Mouse (Mus musculus): ENCODE measurements around the gene Cox7a1. TPM values are rescaled to one million over a fixed set of nuclear protein-coding genes. Genes with fewer than 3 reads are reported as not detected.
"Not testable (repeated sequence)": the region's sequence is repeated elsewhere in the genome, so short reads cannot be mapped to it uniquely, and the experiment has no call there.

Cox7a1 gene
- polyA plus RNA-seq, 1 experiment: 112 TPM

GRCm38 (mm10) chr7:30204380-30204779, 20.4 kb downstream of the Cox7a1 start:
- H3K4me3 ChIP-seq: no peak overlapping the region
- no peaks in the 10 kb centered on the region for H3K79me2 ChIP-seq (ENCODE audit: control insufficient read depth, insufficient read depth)
- H3K4me2 ChIP-seq (ENCODE audit: low read depth): no peak overlapping the region
- no peak for TF ChIP-seq MAX (IDR thresholded peaks at IDR 0.05; ENCODE audit: low read depth)
- TF ChIP-seq REST (IDR thresholded peaks at IDR 0.05; ENCODE audit: insufficient read depth, insufficient read length): no peak
- no peak for TF ChIP-seq TCF12 (IDR thresholded peaks at IDR 0.05; ENCODE audit: insufficient read depth, poor library complexity, severe bottlenecking)
- no peak for TF ChIP-seq MYOG (IDR thresholded peaks at IDR 0.05; ENCODE audit: control insufficient read depth in 1 of 3, insufficient read depth in 1 of 3, insufficient read length in 2 of 3, low read depth in 2 of 3)
- no peak for TF ChIP-seq USF1 (IDR thresholded peaks at IDR 0.05; ENCODE audit: low read depth)
- TF ChIP-seq SRF (IDR thresholded peaks at IDR 0.05; ENCODE audit: control insufficient read depth, insufficient read length, low read depth): no peak
- no peak for TF ChIP-seq TCF3 (IDR thresholded peaks at IDR 0.05; ENCODE audit: insufficient read length, low read depth)
- TF ChIP-seq CEBPB (IDR thresholded peaks at IDR 0.05; ENCODE audit: insufficient read depth, poor library complexity, severe bottlenecking): no peak
- no peak for TF ChIP-seq MYOD1 (IDR thresholded peaks at IDR 0.05; ENCODE audit: control insufficient read depth in 1 of 3, insufficient read length in 2 of 3, low read depth in 2 of 3)
- TF ChIP-seq POLR2A (IDR thresholded peaks at IDR 0.05; ENCODE audit: insufficient read length, low read depth): no peak
- TF ChIP-seq POLR2AphosphoS2 (IDR thresholded peaks at IDR 0.05; ENCODE audit: insufficient read length, low read depth): no peak
- TF ChIP-seq E2F4 (IDR thresholded peaks at IDR 0.05; ENCODE audit: insufficient read depth): no peak
- H3ac ChIP-seq (ENCODE audit: control insufficient read depth, insufficient read length): no peak overlapping the region
- H3K36me3 ChIP-seq (ENCODE audit: control insufficient read depth, insufficient read depth): no peaks in the 10 kb centered on the region
- H3K27me3 ChIP-seq (ENCODE audit: control insufficient read depth, insufficient read depth, insufficient read length): no peaks in the 10 kb centered on the region

- no peaks in the 10 kb centered on the region for H3K27me3 ChIP-seq (ENCODE audit: control insufficient read depth, insufficient read depth, insufficient read length)
- no peaks in the 10 kb centered on the region for H3K79me2 ChIP-seq (ENCODE audit: control insufficient read depth, insufficient read depth)
- no peak overlapping the region for H3ac ChIP-seq (ENCODE audit: control insufficient read depth, insufficient read length)
- H3K4me2 ChIP-seq (ENCODE audit: low read depth): no peak overlapping the region
- no peaks in the 10 kb centered on the region for H3K36me3 ChIP-seq (ENCODE audit: control insufficient read depth, insufficient read depth)
- H3K4me3 ChIP-seq: no peak overlapping the region
- TF ChIP-seq MAX (IDR thresholded peaks at IDR 0.05; ENCODE audit: low read depth) (no peak), TCF12 (IDR thresholded peaks at IDR 0.05; ENCODE audit: insufficient read depth, poor library complexity, severe bottlenecking) (no peak), TCF3 (IDR thresholded peaks at IDR 0.05; ENCODE audit: insufficient read length, low read depth) (no peak), POLR2AphosphoS2 (IDR thresholded peaks at IDR 0.05; ENCODE audit: insufficient read length, low read depth) (no peak)
These were observed 21.4 kb downstream of the Cox7a1 start for GRCm38 (mm10) chr7:30205383-30205782.

GRCm38 (mm10) chr7:30206364-30206763, 22.4 kb downstream of the Cox7a1 start:
- H3K27me3 ChIP-seq (ENCODE audit: control insufficient read depth, insufficient read depth, insufficient read length); H3K36me3 ChIP-seq (ENCODE audit: control insufficient read depth, insufficient read depth); H3K4me2 ChIP-seq (ENCODE audit: low read depth); H3K79me2 ChIP-seq (ENCODE audit: control insufficient read depth, insufficient read depth); H3K4me3 ChIP-seq; H3ac ChIP-seq (ENCODE audit: control insufficient read depth, insufficient read length): not testable (repeated sequence)

GRCm38 (mm10) chr7:30211025-30211424, 27.1 kb downstream of the Cox7a1 start:
- Histone ChIP-seq H3K27me3 (ENCODE audit: control insufficient read depth, insufficient read depth, insufficient read length) (no peaks in the 10 kb centered on the region), H3K36me3 (ENCODE audit: control insufficient read depth, insufficient read depth) (no peaks in the 10 kb centered on the region), H3K4me2 (ENCODE audit: low read depth) (no peak overlapping the region), H3K4me3 (no peak overlapping the region), H3ac (ENCODE audit: control insufficient read depth, insufficient read length) (no peak overlapping the region), H3K79me2 (ENCODE audit: control insufficient read depth, insufficient read depth) (no peaks in the 10 kb centered on the region)
- TF ChIP-seq MYOD1 (IDR thresholded peaks at IDR 0.05; ENCODE audit: control insufficient read depth in 1 of 3, insufficient read length in 2 of 3, low read depth in 2 of 3) (no peak), POLR2A (IDR thresholded peaks at IDR 0.05; ENCODE audit: insufficient read length, low read depth) (no peak), CEBPB (IDR thresholded peaks at IDR 0.05; ENCODE audit: insufficient read depth, poor library complexity, severe bottlenecking) (no peak), USF1 (IDR thresholded peaks at IDR 0.05; ENCODE audit: low read depth) (no peak), E2F4 (IDR thresholded peaks at IDR 0.05; ENCODE audit: insufficient read depth) (no peak), POLR2AphosphoS2 (IDR thresholded peaks at IDR 0.05; ENCODE audit: insufficient read length, low read depth) (no peak), REST (IDR thresholded peaks at IDR 0.05; ENCODE audit: insufficient read depth, insufficient read length) (no peak), SRF (IDR thresholded peaks at IDR 0.05; ENCODE audit: control insufficient read depth, insufficient read length, low read depth) (no peak), TCF3 (IDR thresholded peaks at IDR 0.05; ENCODE audit: insufficient read length, low read depth) (no peak), MYOG (IDR thresholded peaks at IDR 0.05; ENCODE audit: control insufficient read depth in 1 of 3, insufficient read depth in 1 of 3, insufficient read length in 2 of 3, low read depth in 2 of 3) (no peak), TCF12 (IDR thresholded peaks at IDR 0.05; ENCODE audit: insufficient read depth, poor library complexity, severe bottlenecking) (no peak), MAX (IDR thresholded peaks at IDR 0.05; ENCODE audit: low read depth) (no peak)

- TF ChIP-seq POLR2A (IDR thresholded peaks at IDR 0.05; ENCODE audit: insufficient read length, low read depth) (no peak), MAX (IDR thresholded peaks at IDR 0.05; ENCODE audit: low read depth) (no peak), E2F4 (IDR thresholded peaks at IDR 0.05; ENCODE audit: insufficient read depth) (no peak), TCF3 (IDR thresholded peaks at IDR 0.05; ENCODE audit: insufficient read length, low read depth) (no peak)
- Histone ChIP-seq H3ac (ENCODE audit: control insufficient read depth, insufficient read length) (no peak overlapping the region), H3K27me3 (ENCODE audit: control insufficient read depth, insufficient read depth, insufficient read length) (no peaks in the 10 kb centered on the region)
These were observed 29.9 kb downstream of the Cox7a1 start for GRCm38 (mm10) chr7:30213881-30214280.

More at GRCm38 (mm10) chr7:30213881-30214280, 29.9 kb downstream of the Cox7a1 start:
- H3K4me2 ChIP-seq (ENCODE audit: low read depth): no peak overlapping the region
- H3K4me3 ChIP-seq: no peak overlapping the region
- H3K36me3 ChIP-seq (ENCODE audit: control insufficient read depth, insufficient read depth): no peaks in the 10 kb centered on the region
- no peaks in the 10 kb centered on the region for H3K79me2 ChIP-seq (ENCODE audit: control insufficient read depth, insufficient read depth)

All from myocyte (in vitro differentiated cells).